Mouse (Mus musculus): ENCODE measurements around the gene Tmigd3.
"Not testable (repeated sequence)": the region's sequence is repeated elsewhere in the genome, so short reads cannot be mapped to it uniquely, and the experiment has no call there.

DNA sequence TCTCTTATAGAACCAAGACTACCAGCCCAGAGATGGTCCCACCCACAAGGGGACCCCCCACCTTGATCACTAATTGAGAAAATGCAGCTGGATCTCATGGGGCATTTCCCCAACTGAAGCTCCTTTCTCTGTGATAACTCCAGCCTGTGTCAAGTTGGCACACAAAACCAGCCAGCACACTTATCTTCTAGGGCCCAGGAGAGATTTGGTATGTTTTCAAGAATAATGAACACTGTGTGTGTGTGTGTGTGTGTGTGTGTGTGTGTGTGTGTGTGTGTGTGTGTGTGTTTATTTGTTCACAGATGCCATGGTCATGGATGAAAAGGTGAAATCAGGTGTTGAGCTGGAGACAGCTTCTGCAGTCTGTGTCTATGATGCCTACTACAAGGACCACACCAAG lies 45.8 kb downstream of the Tmigd3 start:
- not testable (repeated sequence) for TF ChIP-seq CTCF (conservative IDR thresholded peaks at IDR 0.05; ENCODE audit: low read length); NANOG (IDR thresholded peaks at IDR 0.05; ENCODE audit: borderline replicate concordance, low read length)
